Mouse (Mus musculus): ENCODE data around the gene Dnajc11. TPM values are rescaled to one million over a fixed set of nuclear protein-coding genes. Genes with fewer than 3 reads are reported as not detected.

Gene Dnajc11
- polyA plus RNA-seq, 1 experiment: 58.5 TPM

GRCm38 (mm10) chr4:151955791-151956190 is 22.3 kb downstream of the Dnajc11 start:
- TF ChIP-seq POLR2A (IDR thresholded peaks at IDR 0.05; ENCODE audit: extremely low read depth, insufficient read depth, low read length) (no peak), CTCF (IDR thresholded peaks at IDR 0.05; ENCODE audit: extremely low read depth, insufficient read depth, low read length) (no peak)
- no peak overlapping the region for H3K4me3 ChIP-seq (ENCODE audit: insufficient read depth, low read length)
- no peaks in the 10 kb centered on the region for H3K4me1 ChIP-seq (ENCODE audit: control insufficient read depth, insufficient read depth, low read length)
- no peak overlapping the region for H3K27ac ChIP-seq (ENCODE audit: insufficient read depth, low read length)

DNA sequence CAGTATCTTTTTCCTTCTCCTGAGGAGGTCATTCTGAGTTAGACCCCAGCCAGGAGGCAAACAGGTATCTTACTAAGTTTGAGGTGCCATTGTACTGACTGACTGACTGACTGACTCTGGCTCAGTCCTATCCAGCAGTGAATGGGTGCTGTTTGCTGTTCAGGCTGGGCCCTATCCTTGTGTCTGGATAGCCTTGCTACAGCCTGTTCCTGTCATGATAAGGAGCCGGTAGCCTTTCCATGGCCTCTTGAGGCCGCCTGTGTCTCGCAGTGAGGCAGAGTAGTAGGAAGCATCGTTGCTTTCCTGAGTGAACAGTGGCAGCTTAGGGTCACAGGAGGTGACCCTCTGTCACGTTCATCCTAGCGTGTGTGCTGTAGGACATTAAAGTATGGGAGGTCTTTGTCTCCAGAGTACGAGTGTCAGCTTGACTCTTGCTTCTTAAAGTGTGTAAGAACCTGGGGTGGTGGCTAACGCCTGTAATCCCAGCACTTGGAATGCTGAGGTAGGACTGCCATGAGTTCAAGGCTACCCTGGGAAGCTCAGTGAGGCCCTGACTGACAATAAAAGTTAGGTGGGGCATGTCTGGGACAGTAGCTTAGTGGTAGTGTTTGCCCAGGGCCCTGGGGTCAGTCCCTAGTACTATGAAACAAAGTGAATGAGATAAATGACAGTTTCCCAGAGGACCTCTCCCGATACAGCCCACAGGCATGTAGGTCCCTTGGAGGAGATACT is 24.3 kb downstream of the Dnajc11 start:
- TF ChIP-seq POLR2A (IDR thresholded peaks at IDR 0.05; ENCODE audit: extremely low read depth, insufficient read depth, low read length): no peak
- no peak for TF ChIP-seq CTCF (IDR thresholded peaks at IDR 0.05; ENCODE audit: extremely low read depth, insufficient read depth, low read length)

GRCm38 (mm10) chr4:151959849-151960512 is 26.5 kb downstream of the Dnajc11 start:
- Histone ChIP-seq H3K4me1 (ENCODE audit: control insufficient read depth, insufficient read depth, low read length) (no peaks in the 10 kb centered on the region), H3K4me3 (ENCODE audit: insufficient read depth, low read length) (no peak overlapping the region), H3K27ac (ENCODE audit: insufficient read depth, low read length) (no peak overlapping the region)
- TF ChIP-seq POLR2A (IDR thresholded peaks at IDR 0.05; ENCODE audit: extremely low read depth, insufficient read depth, low read length) (no peak), CTCF (IDR thresholded peaks at IDR 0.05; ENCODE audit: extremely low read depth, insufficient read depth, low read length) (no peak)

More for the DNA sequence above, 24.3 kb downstream of the Dnajc11 start:
- H3K27ac ChIP-seq (ENCODE audit: insufficient read depth, low read length): no peak overlapping the region
- no peaks in the 10 kb centered on the region for H3K4me1 ChIP-seq (ENCODE audit: control insufficient read depth, insufficient read depth, low read length)
- H3K4me3 ChIP-seq (ENCODE audit: insufficient read depth, low read length): no peak overlapping the region

- Histone ChIP-seq H3K4me1 (ENCODE audit: control insufficient read depth, insufficient read depth, low read length) (no peaks in the 10 kb centered on the region), H3K4me3 (ENCODE audit: insufficient read depth, low read length) (no peak overlapping the region), H3K27ac (ENCODE audit: insufficient read depth, low read length) (no peak overlapping the region)
- no peak for TF ChIP-seq POLR2A (IDR thresholded peaks at IDR 0.05; ENCODE audit: extremely low read depth, insufficient read depth, low read length)
- no peak for TF ChIP-seq CTCF (IDR thresholded peaks at IDR 0.05; ENCODE audit: extremely low read depth, insufficient read depth, low read length)
Measured at GRCm38 (mm10) chr4:151960513-151960854, 27.0 kb downstream of the Dnajc11 start.

GRCm38 (mm10) chr4:151962817-151963216 is 29.3 kb downstream of the Dnajc11 start:
- no peaks in the 10 kb centered on the region for H3K4me1 ChIP-seq (ENCODE audit: control insufficient read depth, insufficient read depth, low read length)
- H3K4me3 ChIP-seq (ENCODE audit: insufficient read depth, low read length): no peak overlapping the region
- TF ChIP-seq CTCF (IDR thresholded peaks at IDR 0.05; ENCODE audit: extremely low read depth, insufficient read depth, low read length) (no peak), POLR2A (IDR thresholded peaks at IDR 0.05; ENCODE audit: extremely low read depth, insufficient read depth, low read length) (no peak)
- H3K27ac ChIP-seq (ENCODE audit: insufficient read depth, low read length): no peak overlapping the region

GRCm38 (mm10) chr4:151968204-151968921 is 34.9 kb downstream of the Dnajc11 start:
- Histone ChIP-seq H3K27ac (ENCODE audit: insufficient read depth, low read length) (no peak overlapping the region), H3K4me1 (ENCODE audit: control insufficient read depth, insufficient read depth, low read length) (no peaks in the 10 kb centered on the region), H3K4me3 (ENCODE audit: insufficient read depth, low read length) (no peak overlapping the region)
- no peak for TF ChIP-seq CTCF (IDR thresholded peaks at IDR 0.05; ENCODE audit: extremely low read depth, insufficient read depth, low read length)
- no peak for TF ChIP-seq POLR2A (IDR thresholded peaks at IDR 0.05; ENCODE audit: extremely low read depth, insufficient read depth, low read length)

- H3K27ac ChIP-seq (ENCODE audit: insufficient read depth, low read length): no peak overlapping the region
- H3K4me3 ChIP-seq (ENCODE audit: insufficient read depth, low read length): no peak overlapping the region
- TF ChIP-seq POLR2A (IDR thresholded peaks at IDR 0.05; ENCODE audit: extremely low read depth, insufficient read depth, low read length): no peak
- TF ChIP-seq CTCF (IDR thresholded peaks at IDR 0.05; ENCODE audit: extremely low read depth, insufficient read depth, low read length): peak; percentile 69
- no peaks in the 10 kb centered on the region for H3K4me1 ChIP-seq (ENCODE audit: control insufficient read depth, insufficient read depth, low read length)
Measured at GRCm38 (mm10) chr4:151972221-151972967, 38.9 kb downstream of the Dnajc11 start.

- H3K4me1 ChIP-seq (ENCODE audit: control insufficient read depth, insufficient read depth, low read length): no peaks in the 10 kb centered on the region
- TF ChIP-seq POLR2A (IDR thresholded peaks at IDR 0.05; ENCODE audit: extremely low read depth, insufficient read depth, low read length) (no peak), CTCF (IDR thresholded peaks at IDR 0.05; ENCODE audit: extremely low read depth, insufficient read depth, low read length) (peak; percentile 32; the same call in 1 of the 2 replicates)
- H3K4me3 ChIP-seq (ENCODE audit: insufficient read depth, low read length): no peak overlapping the region
- H3K27ac ChIP-seq (ENCODE audit: insufficient read depth, low read length): no peak overlapping the region
Measured at GRCm38 (mm10) chr4:151975441-151975840, 42.0 kb downstream of the Dnajc11 start.

DNA sequence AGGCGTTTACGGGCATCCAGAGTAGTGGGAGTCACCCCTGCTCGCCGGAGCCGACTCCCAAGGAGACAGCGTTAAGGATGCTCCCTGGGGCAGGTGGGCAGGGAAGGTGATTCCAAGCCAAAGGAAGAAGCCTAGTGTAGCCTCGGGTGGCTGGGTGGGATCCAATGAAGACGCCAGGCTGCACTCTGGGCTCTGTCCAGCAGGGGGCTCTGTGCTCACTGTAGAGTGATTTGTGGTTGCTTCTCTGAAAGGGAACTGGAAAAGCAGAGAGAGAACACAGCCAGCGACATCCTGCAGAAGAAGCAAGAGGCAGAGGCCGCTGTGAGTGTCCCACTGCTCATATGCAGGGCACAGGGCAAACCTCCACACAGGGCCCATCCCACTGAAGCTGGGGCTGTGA is 44.3 kb downstream of the Dnajc11 start:
- H3K4me1 ChIP-seq (ENCODE audit: control insufficient read depth, insufficient read depth, low read length): no peaks in the 10 kb centered on the region
- H3K27ac ChIP-seq (ENCODE audit: insufficient read depth, low read length): no peak overlapping the region
- no peak overlapping the region for H3K4me3 ChIP-seq (ENCODE audit: insufficient read depth, low read length)
- no peak for TF ChIP-seq POLR2A (IDR thresholded peaks at IDR 0.05; ENCODE audit: extremely low read depth, insufficient read depth, low read length)
- TF ChIP-seq CTCF (IDR thresholded peaks at IDR 0.05; ENCODE audit: extremely low read depth, insufficient read depth, low read length): peak; percentile 75

Measured in cortical plate, adult 2 months (tissue).